Mouse (Mus musculus): ENCODE measurements around the gene Mgll.

Gene Mgll

GRCm38 (mm10) chr6:88804966-88805577 lies 80.9 kb downstream of the Mgll start:
- no peak for DNase-seq

DNA sequence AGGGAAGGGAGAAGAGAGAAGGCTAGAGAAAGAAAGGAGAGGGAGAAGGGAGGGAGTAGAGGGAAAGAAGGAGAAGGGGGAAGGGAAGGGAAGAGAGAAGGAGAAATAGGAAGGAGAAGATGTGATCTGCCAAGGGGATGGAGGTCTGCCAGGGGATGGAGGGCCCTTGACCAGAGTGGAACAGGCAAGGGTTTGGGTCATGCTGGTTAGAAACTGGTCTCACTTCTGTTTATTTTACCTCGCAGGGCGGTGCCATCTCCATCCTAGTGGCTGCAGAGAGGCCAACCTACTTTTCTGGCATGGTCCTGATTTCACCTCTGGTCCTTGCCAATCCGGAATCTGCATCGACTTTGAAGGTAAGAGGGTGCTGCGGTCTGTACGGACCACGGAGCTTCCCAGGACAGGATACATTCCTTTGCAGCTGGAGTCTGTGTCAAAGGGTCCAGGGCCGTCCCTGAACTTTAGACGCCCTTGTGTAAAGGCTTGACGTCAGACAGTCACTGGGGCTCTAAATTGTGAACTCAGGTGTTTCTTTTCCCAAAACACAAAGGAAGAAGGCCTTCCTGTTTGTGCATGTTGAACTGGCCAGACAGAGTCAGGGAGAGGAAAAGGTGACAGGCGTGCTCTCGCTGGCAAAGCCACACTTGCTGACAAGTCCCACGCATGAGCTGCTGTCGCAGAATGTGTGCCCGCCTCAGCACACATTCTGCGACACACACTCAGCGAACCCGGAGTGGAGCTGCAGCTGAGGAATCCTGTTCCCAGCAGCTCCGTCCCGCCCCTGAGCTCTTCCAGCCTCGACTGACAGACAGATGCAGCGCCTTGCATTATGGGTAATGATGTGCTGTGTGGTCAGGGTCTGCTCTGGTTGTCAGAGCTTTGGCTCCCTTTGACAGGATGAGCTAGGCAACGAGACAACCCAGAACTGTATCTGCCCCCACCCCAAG lies 85.2 kb downstream of the Mgll start:
- no peak for DNase-seq

- peak; percentile 47 for DNase-seq
Measured at GRCm38 (mm10) chr6:88810291-88810690, 86.1 kb downstream of the Mgll start.

DNA sequence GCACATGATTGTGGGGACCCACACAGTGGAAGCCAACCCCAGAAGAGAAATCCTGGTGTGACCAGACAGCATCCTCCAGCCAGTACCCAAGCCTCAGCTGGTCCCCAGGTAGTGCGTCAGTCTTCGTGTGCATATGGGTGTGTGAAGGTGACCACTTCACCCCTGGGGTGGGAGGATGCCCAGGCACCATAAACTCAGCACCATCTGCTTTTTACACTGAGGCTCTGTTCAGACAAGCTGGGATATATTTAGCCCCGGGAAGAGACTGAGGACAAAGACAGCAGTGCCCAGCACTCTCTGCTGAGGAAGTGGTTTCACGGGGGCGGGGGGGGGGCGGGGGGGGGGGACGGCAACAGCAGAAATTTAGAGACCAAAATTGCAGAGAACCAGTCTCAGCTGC lies 87.2 kb downstream of the Mgll start:
- DNase-seq: no peak

DNA sequence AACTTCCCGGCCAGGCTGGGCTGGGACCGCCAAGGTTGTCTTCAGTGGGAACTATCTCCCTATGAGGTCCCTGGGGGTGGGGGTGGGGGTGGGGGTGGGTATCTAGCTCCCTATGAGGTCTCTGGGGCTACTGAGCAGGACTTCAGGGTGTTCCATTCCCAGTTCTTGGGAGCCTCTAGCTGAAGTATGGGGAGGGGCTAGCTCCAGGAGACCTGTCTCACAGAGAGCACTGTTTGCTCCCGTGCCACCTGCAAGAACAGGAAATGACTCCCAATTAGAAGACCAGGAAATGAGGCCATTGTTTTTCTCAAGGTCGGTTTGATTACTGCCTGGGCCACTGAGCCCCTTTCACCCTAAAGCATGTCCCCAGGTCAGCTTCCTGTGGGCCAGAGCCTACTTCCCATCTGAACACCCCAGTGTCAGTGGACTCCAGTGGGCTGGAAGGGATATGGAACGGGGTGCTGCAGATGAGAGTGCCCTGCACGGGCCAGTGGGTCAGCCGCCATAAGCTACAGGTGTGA lies 87.7 kb downstream of the Mgll start:
- no peak for DNase-seq

DNA sequence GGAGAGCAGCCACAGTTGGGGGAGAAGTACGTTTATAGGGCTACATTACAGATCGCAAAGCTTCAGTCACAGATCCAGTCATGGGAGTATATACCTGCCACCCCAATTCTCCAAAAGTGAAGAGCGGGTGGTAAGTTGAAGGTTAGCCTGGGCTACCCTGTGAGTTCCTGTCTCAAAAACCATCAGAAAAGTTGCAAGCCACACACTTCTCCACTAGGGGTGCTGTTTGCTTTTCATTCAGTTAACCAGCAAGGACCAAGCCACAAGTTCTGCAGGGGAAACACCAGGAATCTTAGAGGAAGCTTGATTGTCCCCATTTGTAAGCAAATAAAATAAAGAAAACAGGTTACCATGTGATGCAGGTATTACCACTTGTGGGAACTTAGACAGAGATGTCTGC lies 88.7 kb downstream of the Mgll start:
- DNase-seq: peak; percentile 74

GRCm38 (mm10) chr6:88813832-88814231 lies 89.6 kb downstream of the Mgll start:
- DNase-seq: no peak

DNA sequence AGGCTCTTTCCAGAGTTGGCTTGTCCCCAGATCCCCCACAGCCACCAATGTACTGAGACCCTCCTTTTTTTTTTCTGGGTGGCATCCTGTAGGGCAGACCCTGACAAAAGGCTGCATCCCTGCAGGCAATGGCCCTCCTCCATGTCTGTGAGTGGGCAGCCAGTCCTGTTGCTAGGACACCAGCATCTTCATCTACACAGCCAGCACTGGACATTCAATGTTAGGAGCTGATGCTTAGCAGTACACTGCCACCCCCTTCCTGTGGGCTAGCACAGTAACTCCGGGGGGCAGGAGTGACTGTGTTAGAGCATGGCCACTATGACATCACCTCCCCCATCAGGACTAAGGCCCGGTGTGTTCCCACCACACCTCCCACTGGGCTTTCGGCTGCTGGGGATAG lies 90.8 kb downstream of the Mgll start:
- no peak for DNase-seq

- no peak for DNase-seq
Measured at GRCm38 (mm10) chr6:88815489-88815888, 91.3 kb downstream of the Mgll start.

GRCm38 (mm10) chr6:88816913-88817312 lies 92.7 kb downstream of the Mgll start:
- DNase-seq: no peak

- no peak for DNase-seq
Measured at GRCm38 (mm10) chr6:88820853-88821252, 96.6 kb downstream of the Mgll start.

- DNase-seq: no peak
Measured at GRCm38 (mm10) chr6:88821294-88821693, 97.1 kb downstream of the Mgll start.

GRCm38 (mm10) chr6:88821901-88822300 lies 97.7 kb downstream of the Mgll start:
- no peak for DNase-seq

GRCm38 (mm10) chr6:88824183-88824582 lies 100.0 kb downstream of the Mgll start:
- no peak for DNase-seq

DNA sequence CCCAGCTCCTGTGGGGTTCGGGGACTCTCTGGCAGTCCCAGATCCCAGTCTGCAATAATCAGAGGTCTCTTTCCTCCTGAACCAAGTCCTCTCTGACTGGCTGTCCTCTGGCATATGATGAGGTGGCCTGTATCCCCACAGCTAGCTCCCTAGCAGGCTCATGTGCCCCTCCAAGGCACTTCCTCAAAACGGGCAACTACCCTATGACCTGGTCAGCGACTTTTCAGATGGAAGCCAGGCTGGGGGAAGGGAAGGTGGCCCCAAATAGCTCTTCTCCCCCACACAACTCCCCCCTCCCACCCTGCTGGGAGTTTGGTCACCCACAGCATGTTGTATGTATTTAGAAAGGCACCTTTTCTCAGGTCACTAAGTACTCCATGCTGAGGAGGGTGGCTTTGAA lies 101.9 kb downstream of the Mgll start:
- DNase-seq: no peak

GRCm38 (mm10) chr6:88826545-88826944 lies 102.3 kb downstream of the Mgll start:
- DNase-seq: peak; percentile 76

GRCm38 (mm10) chr6:88826965-88827364 lies 102.8 kb downstream of the Mgll start:
- DNase-seq: no peak

- no peak for DNase-seq
Measured at GRCm38 (mm10) chr6:88827395-88828205, 103.4 kb downstream of the Mgll start.

- DNase-seq: no peak
Measured at GRCm38 (mm10) chr6:88828206-88829009, 104.2 kb downstream of the Mgll start.

DNA sequence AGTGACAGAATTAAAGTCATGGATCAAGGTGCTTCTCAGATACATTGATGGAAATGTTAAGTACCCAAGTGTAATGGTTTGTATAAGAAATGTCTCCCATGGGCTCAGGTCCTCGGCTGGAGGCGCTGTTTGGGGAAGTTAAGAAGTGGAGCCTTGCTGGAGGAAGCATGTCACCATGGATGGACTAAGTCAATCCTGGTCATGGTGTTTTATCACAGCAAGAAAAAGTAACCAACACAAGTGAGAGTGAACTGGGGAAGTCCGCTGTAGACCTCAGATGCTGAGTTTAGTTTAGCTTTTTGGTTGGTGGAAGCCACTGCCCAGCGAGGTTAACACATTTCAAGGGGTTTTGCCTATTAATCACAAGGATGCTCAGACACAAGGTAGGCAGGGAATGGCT lies 105.4 kb downstream of the Mgll start:
- no peak for DNase-seq

DNA sequence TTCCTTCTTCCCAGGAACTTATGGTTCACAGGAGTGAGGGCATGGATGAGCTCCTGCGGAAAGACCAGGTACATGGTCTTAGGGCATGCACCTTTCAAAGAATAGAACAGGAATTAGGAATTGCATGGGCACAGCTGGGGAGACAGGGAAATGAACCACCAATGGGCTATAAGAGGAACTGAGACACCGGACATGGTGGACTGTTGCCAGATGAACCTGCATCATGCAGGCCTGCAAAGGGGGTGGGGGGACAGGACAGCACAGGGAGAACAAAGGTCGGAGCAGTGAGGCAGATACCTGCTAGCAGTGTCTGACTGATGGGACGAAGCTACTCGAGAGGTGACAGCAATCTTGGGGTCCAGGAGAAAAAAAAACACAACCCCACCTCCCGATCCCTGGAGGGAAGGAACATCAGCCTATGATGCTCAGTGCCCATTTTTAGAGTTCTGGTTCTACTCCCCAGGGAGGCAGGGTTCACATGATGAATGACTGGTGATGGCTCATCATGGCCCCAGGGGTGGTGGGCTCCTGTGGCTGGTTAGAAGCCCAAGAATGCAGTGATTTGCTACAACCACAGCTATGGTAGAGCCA lies 106.0 kb downstream of the Mgll start:
- no peak for DNase-seq

DNA sequence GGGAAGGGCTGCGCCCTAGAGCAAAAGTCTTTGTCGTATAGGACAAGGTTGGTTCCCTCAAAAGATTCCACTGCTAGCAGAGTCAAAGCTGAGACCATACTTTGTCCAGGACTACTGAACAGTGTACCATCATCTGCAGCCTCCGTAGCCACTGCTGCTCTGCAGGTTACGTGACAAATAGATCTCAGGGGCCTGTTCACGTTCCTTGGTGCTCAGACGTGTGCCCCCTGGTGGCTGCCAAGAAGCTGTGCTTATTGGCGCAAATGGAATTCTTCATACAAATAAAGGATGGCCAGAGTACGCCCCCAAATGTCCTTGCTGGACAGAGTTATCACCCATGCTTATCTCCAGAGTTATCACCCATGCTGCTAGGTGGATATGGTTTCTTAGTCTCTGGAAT lies 107.2 kb downstream of the Mgll start:
- DNase-seq: peak; percentile 88
